Mouse (Mus musculus): ENCODE data around the gene Cdkl1.

DNA sequence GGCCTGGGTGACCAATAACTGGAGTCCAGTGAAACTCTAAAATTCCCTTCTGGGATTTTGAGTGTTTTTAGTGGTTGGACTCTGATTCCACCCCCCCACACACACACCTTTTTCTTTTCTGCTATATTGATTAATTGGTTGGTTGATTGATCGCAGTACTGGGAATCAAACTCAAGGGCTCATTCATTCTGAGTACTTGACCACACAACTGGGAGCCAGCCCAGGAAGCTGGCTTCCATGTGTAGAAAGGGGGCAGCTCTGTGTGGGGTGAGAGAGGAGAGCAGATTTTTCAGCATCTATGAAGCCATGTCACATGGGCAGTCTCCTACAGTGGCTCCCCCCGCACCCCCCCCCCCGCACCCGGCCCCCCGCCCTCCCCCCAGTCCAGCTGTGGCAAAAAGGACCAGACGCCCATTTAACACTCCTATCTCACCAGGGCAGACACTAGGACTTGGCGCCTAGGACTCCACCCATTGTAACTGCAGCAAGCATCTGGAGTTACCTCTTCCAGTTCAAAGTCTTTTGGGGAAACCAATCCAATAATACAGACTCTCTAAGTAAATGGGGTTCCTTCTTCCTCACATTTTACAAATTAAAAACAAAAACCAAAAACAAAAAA, 31.7 kb downstream of the Cdkl1 start:
- TF ChIP-seq TAL1 (conservative IDR thresholded peaks at IDR 0.05; ENCODE audit: low read depth, low read length): peak; percentile 70
- no peak for TF ChIP-seq CTCF (IDR thresholded peaks at IDR 0.05; ENCODE audit: low read depth, low read length)
